Comparison of ENCODE assay signal across 21 mouse cellular contexts in the genomic region with DNA sequence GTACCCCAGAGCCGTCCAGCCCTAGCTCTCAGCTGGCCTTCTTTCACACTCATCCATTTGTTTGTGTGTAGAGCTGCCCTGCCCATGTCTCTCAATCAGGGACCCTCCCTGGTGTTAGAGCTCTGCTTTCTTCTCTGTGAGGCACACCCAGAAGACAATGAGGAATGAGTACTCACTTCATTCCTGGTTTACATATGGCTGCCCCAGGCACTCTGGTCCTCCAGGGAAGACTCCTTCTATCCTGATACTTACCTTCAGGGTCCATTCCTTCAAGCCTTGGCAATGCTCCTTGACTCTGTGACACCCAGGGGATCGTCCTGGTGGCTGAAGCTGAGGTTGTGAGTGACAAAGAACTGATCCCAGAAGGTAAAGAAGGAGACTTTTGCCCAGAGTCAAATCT.
A peak's percentile ranks its signal among the peaks of the same experiment; 100 is the strongest.
DNase-seq lines count a peak whose midpoint lies in the region; ATAC-seq lines count a peak whose summit lies in the region.
"Had no signal": no experiment of that assay in that cellular context is flagged by ENCODE, and none has a peak within 500 bp of the region (broad histone marks: within the 10 kb centered on the region; RNA-seq: fewer than 3 reads in every experiment).

No protein-coding gene starts in this region.

- H3K9me3 ChIP-seq in heart, embryonic 10.5 days, result no peaks in the 10 kb centered on the region
- H3K9me3 ChIP-seq in heart, embryonic 12.5 days (replicated peaks), result no peaks in the 10 kb centered on the region
- H3K9me3 ChIP-seq: embryonic facial prominence, embryonic 15.5 days; forebrain, embryonic 10.5 days; hindbrain, embryonic 12.5 days; intestine, embryonic 15.5 days; kidney, embryonic 15.5 days had no signal

- H3K36me3 ChIP-seq in heart, embryonic 10.5 days, result no peaks in the 10 kb centered on the region
- H3K36me3 ChIP-seq in heart, embryonic 12.5 days, result no peaks in the 10 kb centered on the region
- H3K36me3 ChIP-seq: embryonic facial prominence, embryonic 15.5 days; forebrain, embryonic 10.5 days; G1E; hindbrain, embryonic 12.5 days; intestine, embryonic 15.5 days; kidney, embryonic 15.5 days had no signal

- H3K4me3 ChIP-seq in heart, embryonic 10.5 days, result no peak overlapping the region
- no peak overlapping the region for H3K4me3 ChIP-seq in heart, embryonic 12.5 days
- H3K4me3 ChIP-seq: embryonic facial prominence, embryonic 15.5 days; erythroblast, embryonic 14.5 days; forebrain, embryonic 10.5 days; hindbrain, embryonic 12.5 days; intestine, embryonic 15.5 days; kidney, embryonic 15.5 days had no signal

- no peak for ATAC-seq in heart, embryonic 12.5 days (ENCODE audit: insufficient number of reproducible peaks, low FRiP score)
- ATAC-seq: forebrain, embryonic 14.5 days; intestine, embryonic 15.5 days had no signal

- peaks cover 20% of the 10 kb centered on the region for H3K4me1 ChIP-seq in heart, embryonic 10.5 days
- peaks cover 16% of the 10 kb centered on the region for H3K4me1 ChIP-seq in heart, embryonic 12.5 days (replicated peaks)
- H3K4me1 ChIP-seq: embryonic facial prominence, embryonic 15.5 days; kidney, embryonic 15.5 days had no signal

- peak; percentile 60 for DNase-seq in cerebellum, adult 9-10 months
- no peak for DNase-seq in cerebellum, adult 9-11 months
- DNase-seq in heart, embryonic 10.5 days (ENCODE audit: low spot score), result peak; percentile 39
- DNase-seq in ES-CJ7 (ENCODE audit: low read depth, low spot score), result peak; percentile 55
- peak; percentile 69 for DNase-seq in ZHBTc4 (ENCODE audit: low read depth, low spot score)
- no peak for DNase-seq in embryo, embryonic 10 days (ENCODE audit: low spot score)
- DNase-seq: adrenal gland, postnatal 10 days; embryo, embryonic 11 days; heart, adult 18-20 months; heart, postnatal 10 days; heart, postnatal 4 days; kidney, adult 18-20 months had no signal

- H3K9ac ChIP-seq in heart, embryonic 12.5 days, result no peak overlapping the region
- H3K9ac ChIP-seq: embryonic facial prominence, embryonic 15.5 days; hindbrain, embryonic 12.5 days; intestine, embryonic 15.5 days; kidney, embryonic 15.5 days had no signal

- no peak overlapping the region for H3K27ac ChIP-seq in heart, embryonic 10.5 days
- H3K27ac ChIP-seq in heart, embryonic 12.5 days (ENCODE audit: poor library complexity, severe bottlenecking), result no peak overlapping the region
- H3K27ac ChIP-seq: embryonic facial prominence, embryonic 15.5 days; forebrain, embryonic 10.5 days; hindbrain, embryonic 12.5 days; intestine, embryonic 15.5 days; kidney, embryonic 15.5 days had no signal

- H3K27me3 ChIP-seq in heart, embryonic 10.5 days (ENCODE audit: insufficient read depth, poor library complexity, severe bottlenecking), result no peaks in the 10 kb centered on the region
- no peaks in the 10 kb centered on the region for H3K27me3 ChIP-seq in heart, embryonic 12.5 days (replicated peaks)
- H3K27me3 ChIP-seq: embryonic facial prominence, embryonic 15.5 days; hindbrain, embryonic 12.5 days; intestine, embryonic 15.5 days; kidney, embryonic 15.5 days had no signal

- no peak overlapping the region for H3K4me2 ChIP-seq in heart, embryonic 12.5 days
- H3K4me2 ChIP-seq: embryonic facial prominence, embryonic 15.5 days; hindbrain, embryonic 12.5 days; intestine, embryonic 15.5 days; kidney, embryonic 15.5 days had no signal

- 65% methylated on average over 2 of the region's 2 CpGs for WGBS in heart, embryonic 10.5 days
- 79% methylated on average over 2 of the region's 2 CpGs for WGBS in heart, embryonic 12.5 days

Comparison
In these comparisons a context has a peak if more than half of its experiments do, and no peak if none do; other contexts are left out.
1. DNase-seq: peak in cerebellum, adult 9-10 months (single experiment), heart, embryonic 10.5 days (single experiment), ES-CJ7 (single experiment) and ZHBTc4 (single experiment); none in cerebellum, adult 9-11 months (single experiment) and embryo, embryonic 10 days (single experiment).